Mouse (Mus musculus): ENCODE results near the gene Krtcap2. TPM values are rescaled to one million over a fixed set of nuclear protein-coding genes. Genes with fewer than 3 reads are reported as not detected.

Gene Krtcap2
- total RNA-seq, 2 experiments from 2014 or later = 66.6 to 78.8 TPM

GRCm38 (mm10) chr3:89280606-89281511 lies 35.1 kb downstream of the Krtcap2 start, which contains the start of gene Efna1:
Gene Efna1 (minus strand): TSS chr3:89281142.
- peak; percentile 58 for DNase-seq

GRCm38 (mm10) chr3:89281579-89282290 lies 36.0 kb downstream of the Krtcap2 start:
- DNase-seq = peak; percentile 71

- no peak for DNase-seq
Observed at GRCm38 (mm10) chr3:89282291-89282643, 36.5 kb downstream of the Krtcap2 start.

- no peak for DNase-seq
Observed at GRCm38 (mm10) chr3:89284261-89284660, 38.5 kb downstream of the Krtcap2 start.

GRCm38 (mm10) chr3:89285526-89285925 lies 39.8 kb downstream of the Krtcap2 start:
- DNase-seq = no peak

- no peak for DNase-seq
Observed at GRCm38 (mm10) chr3:89287286-89287685, 41.5 kb downstream of the Krtcap2 start.

GRCm38 (mm10) chr3:89288503-89288928 lies 42.8 kb downstream of the Krtcap2 start:
- DNase-seq = peak; percentile 58

GRCm38 (mm10) chr3:89291874-89292273 lies 46.1 kb downstream of the Krtcap2 start:
- no peak for DNase-seq

GRCm38 (mm10) chr3:89292303-89292702 lies 46.5 kb downstream of the Krtcap2 start:
- no peak for DNase-seq

- no peak for DNase-seq
Observed at GRCm38 (mm10) chr3:89293247-89293918, 47.6 kb downstream of the Krtcap2 start.

GRCm38 (mm10) chr3:89294195-89294594 lies 48.4 kb downstream of the Krtcap2 start:
- no peak for DNase-seq

- DNase-seq = no peak
Observed at GRCm38 (mm10) chr3:89295685-89296230, 50.0 kb downstream of the Krtcap2 start.

- DNase-seq = no peak
Observed at GRCm38 (mm10) chr3:89296761-89297396, 51.1 kb downstream of the Krtcap2 start.

- DNase-seq = no peak
Observed at GRCm38 (mm10) chr3:89298908-89299307, 53.1 kb downstream of the Krtcap2 start.

GRCm38 (mm10) chr3:89299499-89299898 lies 53.7 kb downstream of the Krtcap2 start:
- DNase-seq = no peak

Small RNA genes lying within 50 kb of the gene (microRNA-seq; reads per million reads assigned to microRNA genes)
- gene Mir92b (ENCODE audit: borderline replicate concordance in 2 of 2) = 4.8 to 30.9 reads per million in 2 experiments

Other genes starting within 250 kb of the Krtcap2 start
- 10 to 100 TPM; 17.7 to 19.6 TPM for gene Rusc1, start 152.7 kb upstream of the Krtcap2 start, total RNA-seq (2021)
- not detected for gene Gm43738, start 144.9 kb upstream of the Krtcap2 start, total RNA-seq (2021)
- gene Fdps, start 144.0 kb upstream of the Krtcap2 start, total RNA-seq (2021) = 10 to 100 TPM; 26.0 to 27.8 TPM
- gene Pklr, start 109.8 kb upstream of the Krtcap2 start, total RNA-seq (2021) = not detected
- gene Hcn3, start 85.8 kb upstream of the Krtcap2 start, total RNA-seq (2021) = under 1 TPM in 1 of 2 experiments, not detected in 1; 0.43 TPM
- gene Clk2, start 81.2 kb upstream of the Krtcap2 start, total RNA-seq (2021) = 10 to 100 TPM; 16.0 to 16.3 TPM
- gene Scamp3, start 68.5 kb upstream of the Krtcap2 start, total RNA-seq (2021) = 10 to 100 TPM; 33.2 to 38.2 TPM
- 10 to 100 TPM; 13.4 to 16.4 TPM for gene Fam189b, start 62.8 kb upstream of the Krtcap2 start, total RNA-seq (2021)
- 10 to 100 TPM; 14.6 to 23.6 TPM for gene Gba, start 43.0 kb upstream of the Krtcap2 start, total RNA-seq (2021)
- 10 to 100 TPM; 11.0 to 11.8 TPM for gene Thbs3, start 30.8 kb upstream of the Krtcap2 start, total RNA-seq (2021)
- 10 to 100 TPM; 42.2 to 47.6 TPM for gene Mtx1, start 18.9 kb upstream of the Krtcap2 start, total RNA-seq (2021)
- under 1 TPM; 0.38 to 0.51 TPM for gene Muc1, start 16.9 kb upstream of the Krtcap2 start, total RNA-seq (2021)
- under 1 TPM; 0.28 to 0.38 TPM for gene Trim46, start 343 bp downstream of the Krtcap2 start, total RNA-seq (2021)
- gene Dpm3, start 13.4 kb downstream of the Krtcap2 start, total RNA-seq (2021) = 10 to 100 TPM; 24.7 to 28.8 TPM
- gene Slc50a1, start 24.6 kb downstream of the Krtcap2 start, total RNA-seq (2021) = 10 to 100 TPM in 1 of 2 experiments, 1 to 10 TPM in 1; 8.2 to 11.4 TPM
- 10 to 100 TPM; 10.2 to 12.8 TPM for gene Efna1, start 35.2 kb downstream of the Krtcap2 start, total RNA-seq (2021)
- not detected for gene Efna3, start 77.0 kb downstream of the Krtcap2 start, total RNA-seq (2021)
- gene Efna4, start 92.1 kb downstream of the Krtcap2 start, total RNA-seq (2021) = under 1 TPM in 1 of 2 experiments, not detected in 1; 0.38 TPM
- 10 to 100 TPM; 21.9 to 24.6 TPM for gene Adam15, start 104.0 kb downstream of the Krtcap2 start, total RNA-seq (2021)
- gene Dcst2, start 116.0 kb downstream of the Krtcap2 start, total RNA-seq (2021) = not detected
- not detected for gene Dcst1, start 119.3 kb downstream of the Krtcap2 start, total RNA-seq (2021)
- 10 to 100 TPM; 23.0 to 23.7 TPM for gene Zbtb7b, start 148.8 kb downstream of the Krtcap2 start, total RNA-seq (2021)
- 1 to 10 TPM in 1 of 2 experiments, not detected in 1; 1.2 TPM for gene Lenep, start 156.8 kb downstream of the Krtcap2 start, total RNA-seq (2021)
- 10 to 100 TPM; 43.3 to 44.5 TPM for gene Flad1, start 165.9 kb downstream of the Krtcap2 start, total RNA-seq (2021)
- 1 to 10 TPM; 3.1 to 3.4 TPM for gene Cks1b, start 172.4 kb downstream of the Krtcap2 start, total RNA-seq (2021)
- 10 to 100 TPM; 21.1 to 23.8 TPM for gene Shc1, start 172.5 kb downstream of the Krtcap2 start, total RNA-seq (2021)
- 10 to 100 TPM in 1 of 2 experiments, 1 to 10 TPM in 1; 9.2 to 11.1 TPM for gene Pygo2, start 184.2 kb downstream of the Krtcap2 start, total RNA-seq (2021)
- gene Pbxip1, start 190.7 kb downstream of the Krtcap2 start, total RNA-seq (2021) = 100 to 1,000 TPM; 179 to 196 TPM
- 1 to 10 TPM; 5.3 to 7.4 TPM for gene Pmvk, start 208.6 kb downstream of the Krtcap2 start, total RNA-seq (2021)